Mouse (Mus musculus) erythroblast, embryonic 14.5 days (primary cell): Measurements from ENCODE around the gene Pcbp2. TPM values are rescaled to one million over a fixed set of nuclear protein-coding genes. Genes with fewer than 3 reads are reported as not detected.

Experiments
- H3K27me3 ChIP-seq: 2 replicates; pipeline ENCODE4 v1.6.1; 2012; ENCODE audit warnings: inconsistent platforms; ENCODE audit not compliant: control insufficient read depth
- H3K36me3 ChIP-seq: 2 replicates; pipeline ENCODE4 v1.6.1; 2012; ENCODE audit warnings: mild to moderate bottlenecking, inconsistent platforms; ENCODE audit not compliant: control insufficient read depth
- H3K4me1 ChIP-seq: 2 replicates; pipeline ENCODE4 v1.6.1; 2012; ENCODE audit warnings: inconsistent platforms; ENCODE audit not compliant: control insufficient read depth
- H3K4me3 ChIP-seq: replicated peaks from 2 replicates; pipeline ENCODE3; 2012; ENCODE audit warnings: moderate library complexity, mild to moderate bottlenecking, inconsistent platforms
- H3K9me3 ChIP-seq: 2 replicates; pipeline ENCODE4 v1.6.1; 2012; ENCODE audit warnings: low read length, inconsistent platforms, mixed read lengths; ENCODE audit not compliant: control insufficient read depth
- GATA1 ChIP-seq: IDR thresholded peaks from 2 replicates; pipeline ENCODE4 v1.6.1; 2012; ENCODE audit warnings: low read length, inconsistent platforms, mixed read lengths
- TAL1 ChIP-seq: IDR thresholded peaks from 3 replicates; pipeline ENCODE4 v1.6.1; 2012; ENCODE audit warnings: low read length, inconsistent platforms, mixed read lengths
- polyA plus RNA-seq: library from polyadenylated mRNA; stranded (reverse); fragments of >175 nt; gene quantifications from 2 replicates; pipeline ENCODE4 v1.2.3, GENCODE M21; 2012

Gene Pcbp2
- polyA plus RNA-seq, 1 experiment = 31.3 TPM

DNA sequence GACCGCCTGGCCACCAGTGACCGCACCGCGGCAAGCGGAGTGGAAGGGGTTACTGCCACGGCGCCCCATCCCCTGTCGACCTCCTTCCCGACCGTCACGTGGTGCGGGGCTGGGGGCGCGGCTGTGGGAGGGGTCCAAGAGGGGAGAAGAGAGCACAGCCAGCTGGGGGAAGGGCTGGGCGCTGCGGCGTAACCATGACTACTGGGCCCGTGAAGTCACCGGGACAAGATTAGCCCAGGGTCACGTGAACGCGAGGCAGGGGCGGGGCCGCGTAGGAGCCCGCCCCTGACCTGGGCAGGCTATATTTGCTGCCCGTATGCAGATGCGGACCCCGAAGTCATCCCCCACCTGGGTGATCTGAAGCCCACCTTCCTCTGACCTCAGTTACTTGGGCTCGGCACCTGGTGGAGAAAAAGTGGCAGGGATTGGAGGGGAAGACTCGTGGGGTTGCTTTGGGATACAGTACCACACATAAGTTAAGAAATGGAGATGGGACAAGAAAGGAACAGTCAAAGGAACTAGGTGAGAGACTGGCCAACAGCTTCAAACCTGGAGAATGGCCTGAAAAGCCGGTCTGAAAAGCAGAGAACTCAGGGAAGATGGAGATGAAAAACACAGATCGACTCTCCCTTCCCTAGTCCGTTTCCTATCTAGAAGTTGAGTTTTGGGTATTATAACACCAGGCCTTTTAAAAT lies 40.4 kb downstream of the Pcbp2 start:
- Histone ChIP-seq H3K9me3 (no peaks in the 10 kb centered on the region), H3K36me3 (no peaks in the 10 kb centered on the region), H3K27me3 (peaks cover 44% of the 10 kb centered on the region), H3K4me3 (peak overlapping the region; percentile 65), H3K4me1 (peaks cover 16% of the 10 kb centered on the region)
- TF ChIP-seq TAL1 (no peak), GATA1 (no peak)

GRCm38 (mm10) chr15:102511285-102511833 lies 41.0 kb downstream of the Pcbp2 start:
- Histone ChIP-seq H3K4me1 (peaks cover 23% of the 10 kb centered on the region), H3K9me3 (no peaks in the 10 kb centered on the region), H3K36me3 (no peaks in the 10 kb centered on the region), H3K27me3 (peaks cover 50% of the 10 kb centered on the region), H3K4me3 (no peak overlapping the region)
- TF ChIP-seq GATA1 (no peak), TAL1 (no peak)

GRCm38 (mm10) chr15:102512010-102512409 lies 41.7 kb downstream of the Pcbp2 start:
- Histone ChIP-seq H3K27me3 (peaks cover 54% of the 10 kb centered on the region), H3K4me3 (no peak overlapping the region), H3K4me1 (peaks cover 29% of the 10 kb centered on the region), H3K9me3 (no peaks in the 10 kb centered on the region), H3K36me3 (no peaks in the 10 kb centered on the region)
- no peak for TF ChIP-seq TAL1
- no peak for TF ChIP-seq GATA1

DNA sequence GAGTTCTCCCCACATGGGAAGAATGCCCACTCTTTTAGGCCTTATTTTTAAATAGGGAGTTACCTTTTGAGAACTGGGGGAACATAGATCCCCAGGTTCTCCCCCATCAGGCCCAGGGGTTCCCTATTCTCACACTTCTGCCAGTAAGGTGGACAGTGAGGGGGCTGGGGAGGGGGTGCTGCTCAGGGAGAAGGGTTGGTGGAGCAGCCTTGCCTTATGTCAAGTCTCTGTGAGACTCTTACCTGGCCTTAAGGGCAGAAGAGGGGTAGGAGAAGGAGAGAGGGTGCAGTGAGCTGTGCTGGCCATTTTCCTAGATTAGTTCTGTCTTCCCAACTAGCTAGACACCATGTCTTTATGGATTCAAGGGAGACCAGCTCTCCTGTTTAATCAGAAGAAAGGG lies 42.1 kb downstream of the Pcbp2 start:
- Histone ChIP-seq H3K9me3 (no peaks in the 10 kb centered on the region), H3K27me3 (peaks cover 54% of the 10 kb centered on the region), H3K36me3 (no peaks in the 10 kb centered on the region), H3K4me1 (peaks cover 34% of the 10 kb centered on the region), H3K4me3 (no peak overlapping the region)
- TF ChIP-seq GATA1 (no peak), TAL1 (no peak)

DNA sequence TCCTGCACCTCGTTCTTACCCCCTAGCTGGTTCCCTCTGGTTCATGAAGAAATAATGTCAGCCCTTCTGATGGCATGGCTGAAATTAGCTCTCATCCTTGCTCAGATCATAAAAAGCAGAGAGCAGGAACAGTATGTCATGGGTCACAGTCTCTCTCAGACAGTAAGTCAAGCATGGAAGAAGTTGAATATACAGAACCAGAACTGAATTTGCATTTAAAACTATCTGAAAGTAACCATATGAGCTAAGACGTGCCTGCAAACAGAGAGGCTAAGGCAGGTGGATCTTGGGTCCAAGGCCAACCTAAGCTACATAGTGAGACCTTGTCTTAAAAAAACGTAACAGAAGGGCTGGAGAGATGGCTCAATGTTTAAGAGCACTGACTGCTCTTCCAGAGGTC lies 42.7 kb downstream of the Pcbp2 start:
- Histone ChIP-seq H3K4me3 (no peak overlapping the region), H3K4me1 (peaks cover 36% of the 10 kb centered on the region), H3K27me3 (peaks cover 54% of the 10 kb centered on the region), H3K36me3 (no peaks in the 10 kb centered on the region), H3K9me3 (no peaks in the 10 kb centered on the region)
- TF ChIP-seq TAL1 (no peak), GATA1 (no peak)

- Histone ChIP-seq H3K4me1 (peaks cover 50% of the 10 kb centered on the region), H3K9me3 (no peaks in the 10 kb centered on the region)
- TF ChIP-seq GATA1 (no peak), TAL1 (no peak)
Measured at GRCm38 (mm10) chr15:102515261-102515660, 44.9 kb downstream of the Pcbp2 start.

DNA sequence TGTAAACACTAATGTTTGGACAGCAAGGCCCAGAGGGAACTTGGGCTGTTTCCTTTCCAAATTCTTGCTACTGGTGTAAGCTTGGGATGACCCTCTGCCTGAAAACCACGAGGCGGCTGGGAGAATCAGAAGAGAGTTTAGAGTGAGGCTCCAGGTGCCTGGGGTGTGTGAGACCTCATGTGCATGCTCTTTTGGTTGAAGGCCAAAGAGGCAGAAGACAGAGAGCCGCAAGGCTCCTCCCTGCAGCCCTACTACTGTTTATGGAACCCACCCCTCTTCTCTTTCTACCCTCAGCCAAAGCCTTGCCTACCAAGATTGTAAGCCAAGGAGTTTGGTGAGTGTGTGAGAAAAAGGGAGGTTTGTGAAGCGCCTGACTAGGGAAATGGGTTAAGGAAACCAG lies 45.5 kb downstream of the Pcbp2 start:
- TF ChIP-seq GATA1 (no peak), TAL1 (no peak)
- H3K9me3 ChIP-seq = no peaks in the 10 kb centered on the region
- peaks cover 7% of the 10 kb centered on the region for H3K36me3 ChIP-seq
- H3K4me3 ChIP-seq = peak overlapping the region; percentile 95
- H3K27me3 ChIP-seq = peaks cover 31% of the 10 kb centered on the region
- H3K4me1 ChIP-seq = peaks cover 50% of the 10 kb centered on the region

More at GRCm38 (mm10) chr15:102515261-102515660, 44.9 kb downstream of the Pcbp2 start:
- Histone ChIP-seq H3K4me3 (no peak overlapping the region), H3K36me3 (peaks cover 2% of the 10 kb centered on the region), H3K27me3 (peaks cover 36% of the 10 kb centered on the region)

GRCm38 (mm10) chr15:102516293-102516692 lies 46.0 kb downstream of the Pcbp2 start:
- Histone ChIP-seq H3K27me3 (peaks cover 26% of the 10 kb centered on the region), H3K36me3 (peaks cover 12% of the 10 kb centered on the region), H3K9me3 (no peaks in the 10 kb centered on the region), H3K4me1 (peaks cover 50% of the 10 kb centered on the region), H3K4me3 (peak overlapping the region; percentile 95)
- TF ChIP-seq GATA1 (no peak), TAL1 (no peak)

GRCm38 (mm10) chr15:102516728-102517404 lies 46.5 kb downstream of the Pcbp2 start, which contains the start of gene Map3k12:
TSS of gene Map3k12 (minus strand) at chr15:102517064.
- TF ChIP-seq TAL1 = no peak
- TF ChIP-seq GATA1 = no peak
- Histone ChIP-seq H3K27me3 (peaks cover 20% of the 10 kb centered on the region), H3K9me3 (no peaks in the 10 kb centered on the region), H3K4me1 (peaks cover 54% of the 10 kb centered on the region), H3K36me3 (peaks cover 17% of the 10 kb centered on the region), H3K4me3 (peak within 1 kb of the TSS; percentile 95)
